Comparison of ENCODE assay signal across 8 mouse cellular contexts in the genomic region with DNA sequence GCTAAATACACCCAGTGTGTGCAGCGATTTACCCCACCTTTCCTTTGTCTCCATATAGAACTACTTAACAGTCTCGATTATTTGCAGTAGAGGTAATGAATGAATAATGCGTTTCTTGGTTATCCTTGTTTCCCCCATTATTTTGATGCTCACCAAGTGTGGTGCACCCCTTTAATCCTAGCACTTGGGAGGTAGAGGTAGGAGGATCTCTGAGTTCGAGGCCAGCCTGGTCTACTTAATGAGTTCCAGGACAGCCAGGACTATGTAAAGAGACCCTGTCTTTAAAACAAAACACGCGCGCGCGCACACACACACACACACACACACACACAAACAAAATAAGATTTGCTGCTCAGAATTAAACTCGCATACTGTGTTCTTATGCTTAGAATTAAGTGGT. TPM values are rescaled to one million over a fixed set of nuclear protein-coding genes. Genes with fewer than 3 reads are reported as not detected.
DNase-seq lines count a peak whose midpoint lies in the region; ATAC-seq lines count a peak whose summit lies in the region.

No protein-coding gene starts in this region.

- H3K4me1 ChIP-seq in kidney, embryonic 16.5 days (ENCODE audit: insufficient read depth, low read length), result peaks cover 13% of the 10 kb centered on the region

- ATAC-seq in kidney, embryonic 16.5 days (ENCODE audit: low FRiP score, low TSS enrichment), result no peak

- H3K9me3 ChIP-seq in kidney, embryonic 16.5 days (ENCODE audit: low read length), result no peaks in the 10 kb centered on the region

- H3K4me2 ChIP-seq in kidney, embryonic 16.5 days (replicated peaks; ENCODE audit: low read depth, low read length), result peak overlapping the region; percentile 71

- DNase-seq in kidney, postnatal 14 days, result no peak
- peak; percentile 37 for DNase-seq in R1 (ENCODE audit: low read depth, low spot score)
- peak; percentile 12 for DNase-seq in forelimb bud, embryonic 11.5 days (ENCODE audit: low read depth, low spot score)
- peak; percentile 6 for DNase-seq in mesoderm, embryonic 11.5 days (ENCODE audit: low read depth, low spot score)
- no peak for DNase-seq in natural killer cell, adult 2 months (ENCODE audit: low spot score in 2 of 2)
- no peak for DNase-seq in left cerebral cortex, postnatal 25 days (ENCODE audit: low spot score in 2 of 2)
- no peak for DNase-seq in spleen, postnatal 36 days (ENCODE audit: low spot score in 2 of 2)

- 25% methylated on average over 10 of the region's 10 CpGs for WGBS in kidney, embryonic 16.5 days

- H3K27ac ChIP-seq in kidney, embryonic 16.5 days (ENCODE audit: low read length), result peak overlapping the region; percentile 98

- H3K27me3 ChIP-seq in kidney, embryonic 16.5 days (ENCODE audit: insufficient read depth, low read length), result no peaks in the 10 kb centered on the region

- H3K4me3 ChIP-seq in kidney, embryonic 16.5 days (ENCODE audit: low read length), result peak overlapping the region; percentile 99

- peak overlapping the region; percentile 95 for H3K9ac ChIP-seq in kidney, embryonic 16.5 days (replicated peaks; ENCODE audit: low read length)

- intact Hi-C loops in left cerebral cortex, postnatal 25 days (cut with DNase I), result no loop called here

- peaks cover 15% of the 10 kb centered on the region; the same call in 1 of the 2 replicates for H3K36me3 ChIP-seq in kidney, embryonic 16.5 days (ENCODE audit: insufficient read depth, low read length)

RNA-seq across cellular contexts. Expression of gene Psma3, which starts 1.0 kb away (rescaled TPM):
- polyA plus RNA-seq in kidney, embryonic 16.5 days (2015; fragmentation: Nextera tagmentation; extraction: Ambion mirVana), result 552 and 638 TPM in 2 replicates
- total RNA-seq in left cerebral cortex, postnatal 25 days (2021), result 100 to 1,000 TPM; 202 to 204 TPM

RNA-seq across cellular contexts. Expression of gene Actr10, which starts 37.7 kb away (rescaled TPM):
- polyA plus RNA-seq in kidney, embryonic 16.5 days (2015; fragmentation: Nextera tagmentation; extraction: Ambion mirVana), result 231 and 240 TPM in 2 replicates
- total RNA-seq in left cerebral cortex, postnatal 25 days (2021), result 100 to 1,000 TPM; 171 to 190 TPM

RNA-seq across cellular contexts. Expression of gene Arid4a, which starts 40.4 kb away (rescaled TPM):
- polyA plus RNA-seq in kidney, embryonic 16.5 days (2015; fragmentation: Nextera tagmentation; extraction: Ambion mirVana), result 34.6 and 38.6 TPM in 2 replicates
- total RNA-seq in left cerebral cortex, postnatal 25 days (2021), result 10 to 100 TPM; 37.0 to 37.1 TPM

Comparison
In these comparisons a context has a peak if more than half of its experiments do, and no peak if none do; other contexts are left out.
1. DNase-seq: peak in R1 (single experiment), forelimb bud, embryonic 11.5 days (single experiment) and mesoderm, embryonic 11.5 days (single experiment); none in kidney, postnatal 14 days (single experiment), natural killer cell, adult 2 months (0 of 2), left cerebral cortex, postnatal 25 days (0 of 2) and spleen, postnatal 36 days (0 of 2).